Mouse (Mus musculus) hindlimb bud, embryonic 11.5 days (tissue): Measurements from ENCODE around the gene Pgap3.

Experiments used
- DNase-seq: peaks from one replicate; pipeline ENCODE4 v3.0.0-alpha.2; 2012; ENCODE audit warnings: low read depth, low spot score; ENCODE audit errors: extremely low spot score

Pgap3 gene

DNA sequence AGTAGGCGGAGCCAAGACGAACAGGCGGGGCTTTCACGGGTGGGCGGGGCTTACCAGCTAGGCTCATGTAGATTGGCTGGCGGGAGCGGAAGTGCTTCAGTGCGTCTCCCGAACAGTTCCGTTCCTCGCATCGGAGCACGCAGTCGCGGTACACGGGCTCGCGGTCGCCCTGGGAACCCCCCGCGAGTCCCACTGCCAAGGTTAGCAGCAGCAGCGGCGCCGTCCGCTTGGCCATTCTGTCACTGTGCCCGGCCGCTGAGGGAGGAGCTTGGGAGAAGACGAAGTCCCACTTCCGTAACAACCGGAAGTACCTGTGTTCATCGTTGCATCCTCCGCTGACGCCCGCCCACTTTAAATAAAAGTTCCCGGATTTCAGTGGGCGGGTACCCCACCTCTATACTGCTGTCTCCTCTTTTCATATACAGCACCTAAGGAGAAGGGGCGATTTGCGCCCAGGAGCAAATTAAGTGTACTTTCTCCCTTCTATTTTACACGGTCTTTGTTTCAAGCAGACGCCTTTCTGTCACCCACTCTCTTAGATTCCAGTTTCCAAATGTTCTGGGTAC, at the start of gene Pgap3:
TSS of gene Pgap3 (minus strand) at position 330 of the 566 bp plus-strand sequence.
- DNase-seq, result no peak

DNA sequence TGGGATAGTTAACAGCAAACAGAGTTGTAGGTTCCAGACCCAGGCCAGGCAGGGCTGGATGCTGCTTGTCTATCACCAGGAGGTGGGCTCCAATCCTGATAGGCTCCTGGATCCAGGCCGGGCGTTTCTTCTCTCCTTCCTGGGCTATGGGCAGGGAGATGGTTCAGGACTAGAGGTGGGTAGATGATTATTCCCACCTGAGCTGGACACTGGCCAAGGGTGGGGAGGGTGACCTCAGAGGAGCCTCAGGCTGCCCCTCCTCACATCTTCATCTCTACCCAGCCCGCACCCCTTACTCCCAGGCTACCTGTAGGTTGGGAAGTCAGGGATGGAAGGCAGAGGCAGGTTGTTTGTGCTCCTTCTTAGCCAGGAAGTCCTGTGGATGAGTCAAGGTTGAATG, 49.1 kb upstream of the Pgap3 start:
- DNase-seq, result no peak

DNA sequence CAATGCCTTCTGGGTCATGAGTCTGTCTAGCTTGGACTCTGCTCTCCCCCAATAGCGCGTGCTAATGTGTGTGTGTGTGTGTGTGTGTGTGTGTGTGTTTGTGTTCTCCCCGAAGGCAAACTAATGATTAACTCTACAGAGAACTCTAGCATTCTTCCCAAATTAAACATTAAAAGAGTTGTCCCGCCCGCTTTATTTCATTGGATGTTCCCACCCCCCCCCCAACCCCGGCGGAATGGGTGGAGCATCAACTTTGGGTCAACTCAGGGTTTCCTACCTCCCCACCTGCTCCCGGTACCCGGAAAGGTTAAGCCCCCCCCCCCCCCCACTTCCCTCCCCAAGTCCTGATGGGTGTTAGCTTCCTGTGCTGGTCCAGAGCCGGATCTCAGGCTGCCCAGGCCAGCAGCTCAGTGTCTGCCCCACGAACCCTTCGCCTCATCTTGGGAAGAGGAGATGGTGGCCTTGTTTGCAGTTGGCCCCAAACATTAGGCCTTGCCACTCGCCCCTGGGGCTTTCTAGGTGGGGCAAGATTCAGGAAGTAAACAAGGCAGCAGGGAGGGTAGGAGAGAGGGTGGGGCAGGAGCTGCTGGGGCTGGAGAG, 48.0 kb upstream of the Pgap3 start:
- DNase-seq, result no peak

DNA sequence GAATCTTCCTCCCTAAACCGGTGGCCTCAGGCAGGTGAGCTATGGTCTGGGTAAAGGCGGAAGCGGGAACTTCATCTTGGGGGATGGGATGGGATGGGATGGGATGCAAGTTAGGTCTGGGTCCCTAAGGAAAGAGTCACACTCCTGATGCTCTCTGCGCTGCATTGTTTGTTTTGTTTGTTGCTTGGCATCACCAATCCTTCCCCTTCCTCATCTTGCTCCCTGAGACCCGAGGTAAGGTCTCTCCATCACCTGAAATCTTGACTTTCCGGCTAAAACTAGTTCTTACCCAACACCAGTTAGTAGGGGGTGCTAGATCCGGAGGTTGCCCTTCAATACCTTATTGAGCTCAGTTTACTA, 47.2 kb upstream of the Pgap3 start:
- DNase-seq, result no peak

DNA sequence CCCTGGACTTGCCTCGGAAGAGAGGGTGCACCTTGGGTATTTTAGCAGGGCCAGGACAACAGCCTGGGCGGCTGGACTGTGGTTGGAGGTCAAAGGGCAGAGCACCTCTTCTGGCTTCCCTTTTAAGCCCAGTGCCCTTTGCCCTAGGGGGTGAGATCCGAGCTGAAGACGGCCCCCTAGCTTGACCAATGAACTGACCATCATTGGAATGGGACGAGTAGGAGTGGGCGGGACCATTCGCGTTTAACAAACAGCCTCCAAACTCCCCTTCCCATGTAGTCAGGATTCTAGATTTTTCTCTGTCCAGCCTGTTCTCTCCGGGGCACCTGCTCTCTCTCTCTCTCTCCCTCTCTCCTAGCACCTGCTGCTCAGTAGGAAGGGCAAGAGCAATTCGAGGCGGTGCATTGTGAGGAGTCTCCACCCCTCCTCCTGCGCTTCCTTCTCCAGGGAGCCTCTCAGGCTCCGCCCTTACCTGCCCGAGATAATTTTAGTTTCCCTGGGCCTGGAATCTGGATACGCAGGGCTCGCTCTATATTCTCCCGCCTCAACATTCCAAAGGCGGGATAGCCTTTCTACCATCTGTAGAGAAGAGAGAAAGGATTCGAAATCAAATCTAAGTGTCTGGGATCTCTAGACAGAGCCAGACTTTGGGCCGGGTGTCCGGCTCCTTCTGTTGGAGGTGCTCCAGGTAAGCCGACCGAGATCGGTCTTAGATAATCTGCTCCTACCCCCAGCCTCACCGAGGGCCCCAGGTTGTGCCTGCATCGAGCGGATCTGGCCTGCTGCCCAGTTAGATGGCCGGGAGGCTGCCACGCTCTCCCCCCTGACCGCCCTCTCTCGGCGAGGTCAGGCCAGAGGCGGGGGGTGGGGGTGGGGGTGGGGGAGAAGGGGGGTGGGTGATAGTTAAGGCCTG, 46.5 kb upstream of the Pgap3 start:
- DNase-seq, result no peak

DNA sequence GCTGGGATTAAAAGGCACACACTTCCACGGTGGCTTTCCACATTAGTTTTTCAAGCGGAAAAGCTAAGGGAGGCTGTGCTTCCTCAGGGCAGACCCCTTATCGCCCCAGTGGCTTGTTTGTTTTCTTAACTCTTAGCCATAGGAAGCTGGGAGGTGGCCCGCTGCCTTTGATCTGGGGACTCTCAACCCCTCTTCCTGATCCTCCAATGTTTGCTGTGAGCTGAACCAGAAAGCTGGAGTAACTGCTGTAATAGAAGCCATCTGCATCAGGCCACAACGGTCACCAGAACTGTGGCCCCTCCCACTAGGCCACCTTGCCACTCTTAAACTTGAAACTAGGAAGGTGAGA, 45.9 kb upstream of the Pgap3 start, which contains the start of gene Grb7:
TSS of gene Grb7 (plus strand) at position 182 of the 349 bp plus-strand sequence.
- DNase-seq, result no peak

DNA sequence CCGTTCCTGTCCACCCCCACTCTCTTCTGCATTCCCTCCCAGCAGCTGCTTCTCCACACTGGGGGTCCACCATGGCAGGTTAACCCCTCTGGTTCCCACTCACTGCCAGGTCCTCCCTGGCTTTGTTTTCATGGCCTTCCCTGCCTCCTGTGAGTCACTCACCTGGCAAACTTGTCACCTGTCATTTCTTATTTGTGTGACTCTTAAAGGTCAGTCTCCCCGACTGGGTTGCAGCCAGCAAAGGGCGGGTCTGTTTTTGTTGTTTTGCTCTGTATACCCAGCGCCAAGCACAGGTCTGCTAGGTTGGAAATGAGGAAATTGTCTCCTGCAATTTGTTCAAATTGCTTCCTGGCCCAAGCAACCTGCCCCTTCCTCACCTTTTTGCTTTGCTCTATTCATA, 45.4 kb upstream of the Pgap3 start:
- no peak for DNase-seq

DNA sequence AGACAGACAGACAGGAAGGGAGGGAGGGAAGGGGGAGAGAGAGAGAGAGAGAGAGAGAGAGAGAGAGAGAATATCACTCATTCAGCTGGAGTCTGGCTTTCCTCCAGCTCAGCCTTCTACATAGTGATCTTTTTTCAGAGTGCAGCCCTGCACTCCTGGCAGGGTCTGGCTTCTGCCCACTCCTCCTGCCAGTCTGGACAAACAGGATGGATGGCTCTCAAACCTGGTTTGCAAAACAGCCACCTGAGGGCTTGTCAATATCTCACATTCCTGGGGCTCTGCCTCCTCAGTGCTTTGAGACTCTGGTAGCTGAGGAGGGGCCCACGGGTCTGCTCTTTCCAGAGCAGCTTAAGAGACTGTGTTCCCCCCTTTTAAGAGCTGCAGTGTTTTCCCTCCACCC, 44.9 kb upstream of the Pgap3 start:
- no peak for DNase-seq

DNA sequence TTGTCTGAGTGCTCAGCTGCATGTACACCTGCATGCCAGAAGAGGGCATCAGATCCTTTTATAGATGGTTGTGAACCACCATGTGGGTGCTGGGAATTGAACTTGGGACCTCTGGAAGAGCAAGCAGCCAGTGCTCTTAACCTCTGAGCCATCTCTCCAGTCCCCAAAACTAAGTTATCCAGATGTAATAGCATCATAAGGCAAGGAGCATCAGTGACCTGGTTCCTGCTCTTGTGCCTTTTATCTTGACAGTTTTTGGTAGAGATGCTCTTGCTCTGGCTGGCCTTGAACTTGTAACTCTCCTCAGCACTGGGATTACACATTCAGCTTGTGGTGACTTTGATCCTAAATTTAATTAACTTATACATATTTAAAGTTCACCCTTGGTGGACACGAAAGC, 43.4 kb upstream of the Pgap3 start:
- DNase-seq, result no peak

DNA sequence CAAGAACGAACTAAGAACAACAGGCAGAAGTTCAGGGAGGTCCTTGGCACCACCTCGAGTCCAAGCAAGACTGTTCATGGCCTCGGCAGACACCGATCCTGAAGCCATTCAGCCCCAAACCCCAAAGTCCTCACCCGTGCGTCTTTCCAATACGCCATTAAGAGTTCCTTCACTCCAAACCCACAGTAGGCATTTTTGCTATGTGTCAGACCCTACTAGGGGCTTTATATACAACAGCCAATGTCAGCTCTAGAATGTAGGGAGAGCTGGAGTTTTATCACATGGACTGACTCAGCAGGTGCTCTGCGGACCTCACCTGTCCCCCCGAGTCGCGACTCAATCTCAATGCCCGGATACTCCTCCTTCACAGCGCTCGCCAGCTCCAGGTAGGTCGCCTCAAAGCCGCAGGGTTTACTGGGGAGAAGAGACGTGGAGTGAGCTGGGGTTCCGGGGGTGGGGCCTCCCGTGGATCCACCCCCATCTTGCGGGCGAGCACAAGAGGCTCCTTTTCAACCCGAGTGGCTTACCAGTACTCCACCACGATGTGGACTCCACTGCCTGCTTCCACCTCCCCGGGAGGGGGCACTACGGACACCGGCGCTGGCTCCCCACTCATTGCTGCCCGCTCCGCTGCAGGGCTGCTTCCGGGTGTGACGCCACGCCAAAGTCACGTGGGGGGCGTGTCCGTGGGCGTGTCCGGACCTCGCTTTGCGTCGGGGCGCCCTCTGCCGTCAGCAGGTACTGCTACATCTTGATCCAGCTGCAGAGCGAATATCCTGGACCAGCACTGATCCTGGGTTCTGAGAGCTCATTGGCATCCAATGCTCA, 38.3 kb upstream of the Pgap3 start, which contains the start of gene Mien1:
TSS of gene Mien1 (minus strand) at position 661 of the 828 bp plus-strand sequence.
- peak; percentile 74 for DNase-seq

DNA sequence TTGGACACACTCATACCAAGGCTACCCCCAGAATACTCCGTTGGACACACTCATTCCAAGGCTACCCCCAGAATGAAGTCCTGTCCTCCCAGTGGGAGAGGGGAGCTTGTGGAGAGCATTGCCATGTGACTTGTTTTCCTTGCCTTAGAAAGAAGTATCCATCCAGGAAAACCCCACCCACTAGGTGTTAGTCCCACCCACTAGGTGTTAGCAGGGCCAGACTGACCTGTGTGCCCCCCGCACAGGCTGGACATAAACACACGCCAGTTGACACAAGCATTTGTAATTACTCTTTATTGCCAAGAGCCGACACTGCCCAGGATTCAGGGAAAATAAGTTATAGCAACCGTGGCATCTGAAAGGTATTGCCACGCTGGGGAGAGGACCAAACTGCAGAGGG, 37.2 kb upstream of the Pgap3 start:
- DNase-seq, result no peak

DNA sequence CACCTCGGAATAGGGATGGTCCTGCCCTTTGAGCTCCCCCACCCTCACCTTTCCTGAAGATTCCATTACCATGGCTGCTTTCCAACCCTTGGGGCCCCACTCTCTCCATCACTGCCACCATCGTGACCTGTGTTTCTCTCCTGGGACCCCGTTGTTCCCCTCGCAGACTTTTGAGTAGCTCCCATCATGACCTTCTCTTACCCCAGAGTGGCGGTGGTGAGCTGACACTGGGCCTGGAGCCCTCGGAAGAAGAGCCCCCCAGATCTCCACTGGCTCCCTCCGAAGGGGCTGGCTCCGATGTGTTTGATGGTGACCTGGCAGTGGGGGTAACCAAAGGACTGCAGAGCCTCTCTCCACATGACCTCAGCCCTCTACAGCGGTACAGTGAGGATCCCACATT, 35.4 kb upstream of the Pgap3 start:
- no peak for DNase-seq

DNA sequence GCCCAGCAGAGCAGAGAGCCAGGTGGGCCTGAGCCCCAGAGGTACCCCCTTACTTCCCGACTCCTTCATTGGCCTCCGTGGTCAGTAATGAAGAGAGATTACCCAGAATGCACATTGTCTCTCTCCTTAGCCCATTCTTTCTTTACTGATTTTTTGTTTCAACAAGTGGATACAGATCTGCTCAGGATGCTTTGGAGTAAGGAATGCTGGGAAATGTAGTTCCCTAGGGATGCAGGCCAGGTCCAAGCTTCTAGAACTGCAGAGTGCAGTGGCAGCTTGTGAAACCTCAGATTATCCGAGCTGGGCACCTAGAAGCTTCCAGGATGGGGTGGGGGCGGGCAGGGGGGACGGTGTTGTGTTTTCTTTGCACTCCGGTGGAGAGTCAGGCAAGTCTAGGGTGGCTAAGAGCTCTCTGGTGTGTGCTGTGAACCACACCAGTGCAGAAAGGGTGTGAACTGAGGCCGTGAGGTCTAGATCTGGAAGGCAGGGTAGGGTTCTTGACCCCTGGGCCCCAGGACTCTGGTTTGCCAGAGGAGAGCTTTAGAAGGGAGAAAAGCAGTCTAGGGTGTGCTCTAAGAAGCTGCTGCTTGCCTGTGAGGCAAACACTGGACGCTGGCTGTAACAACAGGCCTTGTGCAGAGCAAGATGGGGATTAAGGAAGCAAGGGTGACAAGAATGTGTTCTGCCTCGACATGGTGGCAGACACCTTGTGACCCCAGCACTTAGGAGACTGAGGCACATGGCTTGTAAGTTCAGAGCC, 31.6 kb upstream of the Pgap3 start:
- no peak for DNase-seq

DNA sequence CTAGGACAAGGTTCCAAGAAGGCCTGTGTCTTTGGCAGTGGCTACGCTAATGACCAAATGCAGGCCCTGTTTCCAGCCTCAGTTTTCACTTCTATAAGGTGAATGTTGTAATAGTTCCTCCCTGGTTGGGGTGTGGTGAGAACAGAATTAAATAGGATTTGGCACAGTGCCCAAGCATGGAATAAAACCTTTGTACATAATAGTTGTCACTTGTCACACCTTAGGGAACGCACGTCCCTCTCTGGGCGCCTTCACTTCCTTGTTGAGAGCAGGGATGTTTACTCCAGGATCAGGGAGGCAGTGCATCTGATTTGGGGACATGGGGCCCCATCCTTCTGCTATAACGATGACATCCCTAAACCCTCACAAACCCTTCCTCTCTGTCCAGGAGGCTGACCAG, 28.1 kb upstream of the Pgap3 start:
- DNase-seq, result no peak

DNA sequence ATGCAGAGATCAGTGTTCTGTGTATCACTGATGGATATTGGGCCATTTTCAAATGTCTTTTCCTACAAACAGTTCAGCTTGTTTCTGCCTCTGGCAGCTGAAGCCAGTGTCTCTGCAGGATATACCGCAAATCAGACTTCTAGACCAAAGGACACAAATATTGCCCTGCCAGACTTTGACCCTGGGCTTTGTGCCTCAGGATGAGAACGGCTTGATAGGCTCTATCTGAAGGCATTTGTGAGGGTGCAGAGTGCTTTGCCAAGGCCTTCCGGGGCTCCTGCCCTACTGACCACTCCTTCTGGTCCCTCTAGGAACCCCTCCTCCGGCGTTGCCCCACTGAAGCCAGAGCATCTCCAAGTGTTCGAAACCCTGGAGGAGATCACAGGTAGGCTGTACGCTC, 26.3 kb upstream of the Pgap3 start:
- DNase-seq, result no peak

DNA sequence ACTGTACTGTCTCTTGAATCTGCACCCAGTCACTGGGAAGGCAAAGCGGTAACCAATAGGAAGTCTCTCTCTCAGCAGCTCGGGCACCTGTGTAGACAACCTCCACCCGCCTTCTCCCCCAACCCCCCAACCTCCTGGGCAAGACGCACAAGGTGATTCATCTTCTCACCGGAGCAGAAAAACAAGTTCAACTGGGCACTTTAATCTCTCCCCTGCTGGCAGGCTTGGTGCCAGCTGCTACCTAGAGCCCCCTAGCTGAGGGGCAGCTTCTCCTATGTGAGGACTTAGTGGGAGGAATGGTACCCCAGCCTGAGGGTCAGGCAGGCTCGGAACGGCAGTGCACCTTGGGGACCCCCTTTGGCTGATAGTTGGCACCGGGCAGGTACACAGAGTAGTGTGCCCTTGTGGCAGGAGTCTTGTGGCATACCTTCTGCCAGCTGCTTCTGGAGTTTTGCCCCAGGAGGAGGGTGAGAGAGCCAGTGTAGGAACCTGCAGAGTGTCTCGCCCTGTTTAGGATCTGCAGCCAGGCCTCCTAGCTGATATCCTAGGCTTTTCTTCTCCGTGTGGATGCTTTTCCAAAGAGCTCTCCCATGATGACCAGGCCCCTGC, 18.8 kb upstream of the Pgap3 start:
- DNase-seq, result no peak

DNA sequence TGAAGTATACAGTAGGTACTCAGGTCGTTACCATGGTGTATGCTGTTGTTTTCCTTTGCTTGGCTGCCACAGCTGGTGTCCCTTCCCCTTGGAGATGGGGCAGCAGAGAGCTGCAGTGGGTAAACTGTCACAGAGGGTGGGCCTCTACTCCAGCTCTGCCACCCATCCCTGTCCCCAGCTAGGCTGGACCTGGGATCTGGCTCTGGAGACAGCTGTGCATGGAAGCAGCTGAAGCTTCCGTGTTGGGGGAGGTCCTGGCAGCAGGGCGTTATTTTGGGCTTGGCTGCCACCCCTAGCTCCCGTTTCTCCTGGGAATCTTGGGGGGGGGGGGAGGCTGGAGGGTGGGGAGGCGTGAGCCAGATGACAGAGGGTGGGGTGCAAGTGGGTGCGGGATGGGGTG, 18.0 kb upstream of the Pgap3 start:
- DNase-seq, result no peak

DNA sequence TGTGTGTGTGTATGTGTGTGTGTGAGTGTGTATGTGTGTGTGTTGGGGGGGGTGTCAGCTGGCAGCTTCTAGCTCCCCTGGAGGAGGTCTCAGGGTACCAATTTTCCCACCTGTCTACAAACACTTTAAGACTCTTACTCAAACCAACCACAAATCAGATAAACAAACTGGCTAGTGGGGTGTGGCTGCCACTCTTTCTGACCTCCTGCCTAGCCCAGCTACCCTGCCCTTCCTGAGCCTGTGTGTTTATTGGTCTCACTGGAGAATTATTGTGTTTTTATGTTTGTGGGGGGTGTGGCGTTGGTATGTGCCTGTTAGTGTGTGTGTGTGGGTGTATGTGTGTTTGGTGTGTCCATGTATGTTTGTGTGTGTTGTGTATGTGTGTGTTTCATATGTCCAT, 16.8 kb upstream of the Pgap3 start:
- DNase-seq, result no peak

DNA sequence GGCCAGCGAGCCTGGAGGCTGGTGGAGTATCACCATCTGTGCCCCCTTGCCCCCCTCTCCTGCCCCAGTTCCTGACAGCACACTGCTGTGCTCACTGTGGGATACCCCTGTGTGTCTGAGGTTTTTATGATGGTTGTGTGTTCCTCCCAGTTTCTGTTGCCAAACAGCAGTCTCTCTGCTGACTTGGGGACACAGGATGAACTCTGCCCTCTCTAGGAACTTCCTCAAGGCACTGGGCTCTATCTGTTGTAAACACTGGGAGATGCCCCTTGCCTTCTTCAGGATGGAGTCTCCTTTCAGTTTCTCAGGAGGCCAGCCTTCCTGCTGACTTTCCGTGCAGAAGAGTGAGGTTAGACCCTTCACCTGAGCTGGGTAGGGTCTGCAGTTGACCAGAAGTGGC, 13.9 kb upstream of the Pgap3 start:
- DNase-seq, result no peak

DNA sequence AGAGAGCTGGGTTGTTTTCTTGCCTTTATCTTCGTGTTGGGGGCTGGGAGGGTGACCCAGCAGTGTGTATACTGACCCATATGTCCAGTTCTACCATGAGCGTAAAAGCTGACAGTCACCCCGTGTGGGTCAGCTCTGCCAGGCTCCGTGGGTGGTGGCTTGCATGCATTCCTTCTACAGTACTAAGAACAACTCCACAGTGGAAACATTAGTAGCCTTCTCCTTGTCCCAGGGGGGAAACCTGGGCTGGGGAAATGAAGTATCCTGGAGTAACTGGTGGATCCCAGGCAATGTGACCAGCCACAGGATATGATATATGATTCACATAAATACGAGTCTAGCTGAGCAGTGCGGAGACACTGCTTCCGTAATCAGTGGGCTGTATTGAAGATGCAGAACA, 13.4 kb upstream of the Pgap3 start:
- no peak for DNase-seq
